Mouse (Mus musculus): ENCODE results near the gene Cd84.

Cd84 gene

DNA sequence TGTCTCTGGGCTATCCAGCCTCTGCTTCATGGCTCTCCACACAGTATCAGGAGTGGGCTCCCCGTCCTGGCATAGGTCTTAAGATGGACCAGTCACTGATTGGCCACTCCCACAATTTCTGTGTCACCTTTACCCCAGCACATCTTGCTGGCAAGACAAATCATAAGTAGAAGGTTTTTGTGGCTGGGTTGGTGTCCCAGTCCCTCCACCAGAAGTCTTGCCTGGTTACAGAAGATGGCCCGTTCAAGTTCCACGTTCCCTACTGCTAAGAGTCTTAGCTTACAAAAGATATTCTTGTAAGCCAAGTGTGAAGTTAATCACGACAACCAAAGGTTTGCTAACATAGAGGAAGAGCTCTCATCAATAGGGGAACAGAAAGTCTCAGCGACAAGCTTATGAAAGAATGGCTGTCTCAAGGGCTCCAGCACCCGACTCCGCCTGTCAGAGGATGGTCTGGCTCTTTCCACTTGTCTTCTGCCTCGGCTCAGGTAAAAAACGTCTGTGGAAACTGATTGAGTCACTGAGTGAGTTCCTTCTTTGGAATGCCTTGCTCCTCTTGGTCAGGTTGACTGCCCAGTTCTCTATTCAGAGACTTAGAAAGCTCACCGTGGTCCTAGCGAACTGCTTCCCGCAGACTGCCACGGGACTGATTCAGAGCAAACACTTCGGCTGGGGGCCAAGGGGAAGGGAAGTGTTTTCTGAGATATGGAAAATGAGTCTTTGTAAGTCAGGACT lies 78.0 kb downstream of the Cd84 start, which contains the start of gene Slamf6:
Slamf6 (plus strand) TSS at position 211 of the 735 bp plus-strand sequence.
- no peak for DNase-seq (ENCODE audit: low spot score)

GRCm38 (mm10) chr1:171918136-171918920 lies 78.8 kb downstream of the Cd84 start:
- no peak for DNase-seq (ENCODE audit: low spot score)

DNA sequence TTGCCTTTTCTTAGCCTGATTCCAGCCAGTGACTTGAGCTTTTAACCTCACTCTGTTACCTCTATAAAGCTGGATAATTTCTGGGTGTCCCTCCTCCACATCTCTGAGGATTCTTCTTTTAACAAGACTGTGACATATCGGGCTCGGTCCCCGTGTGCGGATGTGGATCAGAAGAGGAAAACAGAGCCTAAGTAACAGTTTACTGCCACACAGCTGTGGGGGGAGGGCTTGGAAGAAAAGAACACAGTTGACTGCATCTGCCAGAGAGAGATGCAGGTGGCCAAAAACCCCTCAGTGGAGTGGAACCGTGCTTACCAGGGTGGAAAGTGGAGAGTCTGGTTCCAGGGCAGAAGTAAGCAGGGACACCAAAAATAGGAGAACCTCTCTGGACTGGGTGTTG lies 79.7 kb downstream of the Cd84 start:
- no peak for DNase-seq (ENCODE audit: low spot score)

DNA sequence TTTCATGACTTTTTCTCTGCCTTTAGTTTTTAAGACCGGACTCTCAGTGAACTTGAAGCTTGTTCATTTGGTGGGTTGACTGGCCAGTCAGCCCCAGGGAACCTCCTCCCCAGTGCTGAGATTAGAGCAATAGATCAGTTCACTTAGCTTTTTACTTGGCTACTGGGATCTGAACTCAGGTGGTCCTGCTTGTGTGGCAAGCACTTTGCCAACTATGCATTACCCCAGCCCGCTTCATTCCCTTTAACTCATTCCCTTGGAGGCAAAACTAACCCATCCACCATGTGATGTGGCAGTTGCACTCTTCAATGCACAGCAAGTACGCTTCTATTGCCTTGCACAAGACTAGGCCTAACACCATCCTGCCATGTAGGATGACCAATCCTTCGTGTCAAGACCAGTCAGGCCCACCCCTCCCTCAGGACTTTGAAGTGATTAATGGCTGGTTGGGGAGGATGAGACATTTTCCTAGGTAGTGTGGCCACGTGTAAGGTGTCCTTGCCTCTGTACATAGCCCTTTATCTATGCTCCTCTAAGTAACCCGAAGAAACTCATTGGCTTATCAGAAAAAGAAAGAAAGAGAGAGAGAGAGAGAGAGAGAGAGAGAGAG lies 80.5 kb downstream of the Cd84 start:
- no peak for DNase-seq (ENCODE audit: low spot score)

- DNase-seq (ENCODE audit: low spot score) = no peak
These were observed 81.6 kb downstream of the Cd84 start for GRCm38 (mm10) chr1:171920989-171921621.

DNA sequence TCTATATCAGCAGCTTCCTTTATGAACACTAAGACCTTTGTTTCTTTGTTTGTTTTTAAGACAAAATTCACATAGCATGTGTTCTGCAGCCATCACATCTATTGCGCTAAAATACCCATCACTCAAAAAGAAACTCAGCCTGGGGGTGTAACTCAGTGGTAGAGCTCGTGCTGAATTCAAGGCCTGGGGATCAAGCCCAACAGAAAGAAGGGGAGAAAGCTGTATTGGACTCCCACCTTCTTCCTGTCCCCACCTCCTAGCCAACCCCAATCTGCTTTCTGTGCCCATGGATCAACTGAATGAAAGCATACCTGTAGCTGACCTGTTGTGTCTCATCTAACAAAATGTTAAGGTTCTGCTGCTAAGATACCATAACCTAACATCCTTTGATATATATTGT lies 82.1 kb downstream of the Cd84 start:
- no peak for DNase-seq (ENCODE audit: low spot score)

- DNase-seq (ENCODE audit: low spot score) = no peak
These were observed 83.3 kb downstream of the Cd84 start for GRCm38 (mm10) chr1:171922844-171923243.

DNA sequence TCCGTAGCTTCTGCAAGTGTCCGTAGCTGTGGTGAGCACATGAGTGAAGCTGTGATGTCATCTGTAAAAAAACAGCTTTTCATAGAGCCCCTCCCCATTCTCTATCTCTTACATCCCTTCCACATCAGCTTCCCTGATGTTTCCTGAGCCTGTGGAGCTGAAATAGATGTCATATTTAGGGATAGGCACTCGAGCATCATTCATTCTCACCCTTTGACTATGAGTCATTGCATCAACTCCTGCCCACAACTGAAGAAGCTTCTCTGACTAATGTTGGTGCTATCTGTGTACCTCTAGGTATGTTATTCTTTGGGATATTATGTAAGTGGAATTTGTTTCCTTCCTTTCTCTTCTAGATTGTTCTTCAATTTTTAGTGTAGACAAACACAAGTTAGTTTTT lies 85.4 kb downstream of the Cd84 start:
- no peak for DNase-seq (ENCODE audit: low spot score)

DNA sequence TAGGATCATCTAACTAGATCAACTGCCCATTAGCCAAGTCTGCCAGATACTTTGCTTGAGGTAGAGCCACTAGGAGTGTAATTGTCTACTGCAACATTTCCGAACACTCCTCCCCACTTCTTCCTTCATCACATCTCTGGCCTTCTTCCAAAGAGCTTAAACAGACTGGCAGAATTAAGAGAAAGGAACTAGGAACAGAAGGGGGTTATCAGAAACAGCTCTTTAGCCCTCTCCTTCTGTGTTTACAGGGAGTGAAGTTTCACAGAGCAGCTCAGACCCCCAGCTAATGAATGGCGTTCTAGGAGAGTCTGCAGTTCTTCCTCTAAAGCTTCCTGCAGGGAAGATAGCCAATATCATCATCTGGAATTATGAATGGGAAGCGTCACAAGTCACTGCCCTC lies 94.4 kb downstream of the Cd84 start:
- no peak for DNase-seq (ENCODE audit: low spot score)

DNA sequence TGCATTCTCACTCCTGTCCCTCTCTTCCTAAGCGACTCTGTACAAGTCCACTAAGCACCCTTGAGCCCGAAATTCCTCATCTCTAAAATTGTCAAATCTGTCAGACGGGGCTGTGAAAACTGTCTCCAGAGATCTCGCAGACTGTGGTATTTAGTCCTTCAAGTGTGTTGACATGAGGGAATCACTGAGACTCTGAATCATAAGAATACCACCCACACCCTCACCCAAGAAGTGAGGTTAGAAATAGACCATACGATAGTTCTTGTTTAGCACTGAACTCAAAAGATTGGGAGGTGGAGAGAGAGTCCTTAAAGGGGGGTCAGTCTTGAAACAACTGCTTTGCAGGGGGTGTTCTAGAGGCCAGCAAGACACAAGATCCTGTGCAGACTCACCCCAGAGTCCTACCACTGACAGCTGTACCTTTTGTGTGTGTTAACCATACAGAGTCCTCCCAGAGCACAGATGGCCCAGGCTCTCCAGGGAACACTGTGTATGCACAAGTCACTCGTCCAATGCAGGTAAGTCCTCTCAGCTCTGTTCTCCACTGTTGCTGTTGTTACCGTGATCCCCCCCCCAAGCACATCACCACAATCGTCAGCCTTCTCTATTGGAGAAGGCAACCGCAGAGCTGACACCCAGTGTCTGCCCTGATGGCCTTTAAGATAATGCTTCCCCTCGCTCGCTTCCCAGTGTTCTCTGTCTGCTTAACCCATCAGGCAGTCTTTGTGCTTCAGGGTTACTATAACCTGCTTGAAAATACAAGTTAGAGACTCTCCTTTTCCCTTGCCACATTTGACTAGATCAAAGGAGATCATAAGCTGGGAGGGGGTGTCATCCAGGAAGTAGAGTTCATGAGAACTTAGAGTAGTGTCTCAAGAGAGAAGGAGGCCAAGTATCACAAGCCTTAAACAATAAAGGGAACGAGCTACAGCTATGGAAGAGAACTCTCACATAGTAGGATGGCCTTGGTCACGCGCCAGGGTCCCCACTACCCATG lies 99.8 kb downstream of the Cd84 start:
- no peak for DNase-seq (ENCODE audit: low spot score)

Data from urinary bladder, postnatal 10 days (tissue).